ENCODE assay signal across 9 mouse cellular contexts in genomic region chr6:128355201-128355681, GRCm38 (mm10). TPM values are rescaled to one million over a fixed set of nuclear protein-coding genes. Genes with fewer than 3 reads are reported as not detected.
DNase-seq lines count a peak whose midpoint lies in the region; ATAC-seq and TF ChIP-seq lines count a peak whose summit lies in the region.
"Had no signal": no experiment of that assay in that cellular context is flagged by ENCODE, and none has a peak within 500 bp of the region (broad histone marks: within the 10 kb centered on the region; RNA-seq: fewer than 3 reads in every experiment).

No protein-coding gene starts in this region.

- peak overlapping the region; percentile 91 for H3K27ac ChIP-seq in embryonic facial prominence, embryonic 12.5 days
- peak overlapping the region; percentile 73 for H3K27ac ChIP-seq in heart, embryonic 11.5 days (ENCODE audit: low read depth, low read length)
- H3K27ac ChIP-seq in kidney, postnatal 0 days, result peak overlapping the region; percentile 81
- 0 out of 2 replicates have a peak overlapping the region, but pooled peaks have one; percentile 24 for H3K27ac ChIP-seq in liver, embryonic 15.5 days (replicated peaks)
- peak overlapping the region; percentile 94 for H3K27ac ChIP-seq in neural tube, embryonic 15.5 days (replicated peaks)

- peak overlapping the region; percentile 81 for H3K9ac ChIP-seq in embryonic facial prominence, embryonic 12.5 days
- peak overlapping the region; percentile 73 for H3K9ac ChIP-seq in heart, embryonic 11.5 days (ENCODE audit: low read depth, low read length)
- H3K9ac ChIP-seq in kidney, postnatal 0 days (ENCODE audit: low read depth, low read length), result peak overlapping the region; percentile 72
- H3K9ac ChIP-seq in liver, embryonic 15.5 days, result peak overlapping the region; percentile 58
- H3K9ac ChIP-seq in neural tube, embryonic 15.5 days (replicated peaks), result peak overlapping the region; percentile 81

- no peak for TF ChIP-seq CTCF in E14TG2a.4 (conservative IDR thresholded peaks at IDR 0.05; ENCODE audit: low read length)
- no peak for TF ChIP-seq CTCF in kidney, postnatal 0 days (IDR thresholded peaks at IDR 0.05; ENCODE audit: low read depth)

- ATAC-seq in embryonic facial prominence, embryonic 12.5 days (ENCODE audit: insufficient number of reproducible peaks, insufficient read depth, low FRiP score, low TSS enrichment), result peak; percentile 64
- ATAC-seq in heart, embryonic 11.5 days (replicated peaks; ENCODE audit: insufficient number of reproducible peaks, low FRiP score, low TSS enrichment), result peak; percentile 46
- ATAC-seq in kidney, postnatal 0 days (replicated peaks; ENCODE audit: low FRiP score, low read depth), result peak; percentile 70
- peak; percentile 37 for ATAC-seq in liver, embryonic 15.5 days (ENCODE audit: insufficient read depth)
- peak; percentile 68 for ATAC-seq in neural tube, embryonic 15.5 days (ENCODE audit: low FRiP score)
- no peak for ATAC-seq in monocyte, adult 5-6 weeks (replicated peaks; ENCODE audit: insufficient number of reproducible peaks, low FRiP score, low TSS enrichment, poor library complexity, severe bottlenecking)

- H3K4me3 ChIP-seq in E14TG2a.4 (replicated peaks; ENCODE audit: low read length), result peak overlapping the region; percentile 91
- peak overlapping the region; percentile 82 for H3K4me3 ChIP-seq in embryonic facial prominence, embryonic 12.5 days
- peak overlapping the region; percentile 65 for H3K4me3 ChIP-seq in heart, embryonic 11.5 days (ENCODE audit: low read depth, low read length)
- peak overlapping the region; percentile 73 for H3K4me3 ChIP-seq in kidney, postnatal 0 days (replicated peaks; ENCODE audit: low read depth, low read length)
- H3K4me3 ChIP-seq in liver, embryonic 15.5 days (replicated peaks), result peak overlapping the region; percentile 68
- H3K4me3 ChIP-seq in neural tube, embryonic 15.5 days (replicated peaks), result peak overlapping the region; percentile 87

- under 1% methylated on average over 24 of the region's 28 CpGs for WGBS in embryonic facial prominence, embryonic 12.5 days
- under 1% methylated on average over 26 of the region's 28 CpGs for WGBS in heart, embryonic 11.5 days (ENCODE audit: insufficient replicate concordance)
- WGBS in kidney, postnatal 0 days, result under 1% methylated on average over 28 of the region's 28 CpGs
- WGBS in liver, embryonic 15.5 days (ENCODE audit: insufficient replicate concordance), result under 1% methylated on average over 28 of the region's 28 CpGs
- WGBS in neural tube, embryonic 15.5 days, result under 1% methylated on average over 28 of the region's 28 CpGs

- DNase-seq in R1 (ENCODE audit: low read depth, low spot score), result peak; percentile 85
- peak; percentile 66 for DNase-seq in kidney, postnatal 0 days (ENCODE audit: low spot score)

- H3K4me1 ChIP-seq in E14TG2a.4 (replicated peaks; ENCODE audit: low read depth, low read length), result peaks cover 59% of the 10 kb centered on the region
- H3K4me1 ChIP-seq in embryonic facial prominence, embryonic 12.5 days, result peaks cover 24% of the 10 kb centered on the region
- H3K4me1 ChIP-seq in heart, embryonic 11.5 days (ENCODE audit: control insufficient read depth, insufficient read depth, low read length), result peaks cover 4% of the 10 kb centered on the region; the same call in 1 of the 2 replicates
- H3K4me1 ChIP-seq in kidney, postnatal 0 days (replicated peaks; ENCODE audit: insufficient read depth, low read length), result peaks cover 9% of the 10 kb centered on the region; the same call in 1 of the 2 replicates
- peaks cover 34% of the 10 kb centered on the region for H3K4me1 ChIP-seq in liver, embryonic 15.5 days (replicated peaks)
- H3K4me1 ChIP-seq in neural tube, embryonic 15.5 days, result peaks cover 36% of the 10 kb centered on the region

- H3K27me3 ChIP-seq in E14TG2a.4 (ENCODE audit: insufficient read depth, low read length), result no peaks in the 10 kb centered on the region
- H3K27me3 ChIP-seq in embryonic facial prominence, embryonic 12.5 days, result no peaks in the 10 kb centered on the region
- no peaks in the 10 kb centered on the region for H3K27me3 ChIP-seq in heart, embryonic 11.5 days (ENCODE audit: control insufficient read depth, insufficient read depth, low read length)
- no peaks in the 10 kb centered on the region for H3K27me3 ChIP-seq in kidney, postnatal 0 days (ENCODE audit: insufficient read depth, low read length)
- H3K27me3 ChIP-seq in liver, embryonic 15.5 days, result peaks cover 21% of the 10 kb centered on the region
- H3K27me3 ChIP-seq in neural tube, embryonic 15.5 days (replicated peaks), result no peaks in the 10 kb centered on the region

- peaks cover 55% of the 10 kb centered on the region for H3K36me3 ChIP-seq in E14TG2a.4 (ENCODE audit: insufficient read depth, low read length)
- H3K36me3 ChIP-seq in embryonic facial prominence, embryonic 12.5 days, result peaks cover 25% of the 10 kb centered on the region
- peaks cover 13% of the 10 kb centered on the region; the same call in 1 of the 2 replicates for H3K36me3 ChIP-seq in heart, embryonic 11.5 days (ENCODE audit: control insufficient read depth, insufficient read depth, low read length)
- H3K36me3 ChIP-seq in kidney, postnatal 0 days (ENCODE audit: insufficient read depth, low read length), result peaks cover 10% of the 10 kb centered on the region; the same call in 1 of the 2 replicates
- peaks cover 36% of the 10 kb centered on the region for H3K36me3 ChIP-seq in liver, embryonic 15.5 days (replicated peaks)
- peaks cover 21% of the 10 kb centered on the region for H3K36me3 ChIP-seq in neural tube, embryonic 15.5 days

- peak overlapping the region; percentile 63 for H3K4me2 ChIP-seq in embryonic facial prominence, embryonic 12.5 days (replicated peaks)
- peak overlapping the region; percentile 84 for H3K4me2 ChIP-seq in heart, embryonic 11.5 days
- peak overlapping the region; percentile 68 for H3K4me2 ChIP-seq in kidney, postnatal 0 days (ENCODE audit: low read length)
- H3K4me2 ChIP-seq in liver, embryonic 15.5 days, result peak overlapping the region; percentile 92
- H3K4me2 ChIP-seq in neural tube, embryonic 15.5 days, result peak overlapping the region; percentile 72

- H3K9me3 ChIP-seq in E14TG2a.4 (ENCODE audit: low read length), result no peaks in the 10 kb centered on the region
- no peaks in the 10 kb centered on the region for H3K9me3 ChIP-seq in embryonic facial prominence, embryonic 12.5 days
- no peaks in the 10 kb centered on the region for H3K9me3 ChIP-seq in heart, embryonic 11.5 days (replicated peaks; ENCODE audit: control insufficient read depth, low read length)
- H3K9me3 ChIP-seq in kidney, postnatal 0 days (replicated peaks; ENCODE audit: low read length), result no peaks in the 10 kb centered on the region
- H3K9me3 ChIP-seq in liver, embryonic 15.5 days (replicated peaks), result no peaks in the 10 kb centered on the region
- no peaks in the 10 kb centered on the region for H3K9me3 ChIP-seq in neural tube, embryonic 15.5 days (replicated peaks)

RNA-seq across cellular contexts. Expression of gene Tulp3, which starts 0.4 kb away (rescaled TPM):
- polyA plus RNA-seq in embryonic facial prominence, embryonic 12.5 days (2016; fragmentation: Nextera tagmentation; extraction: Ambion mirVana), result 29.1 and 29.3 TPM in 2 replicates
- polyA plus RNA-seq in heart, embryonic 11.5 days (2014; fragmentation: Nextera tagmentation; extraction: Ambion mirVana), result 10.5 and 14.9 TPM in 2 replicates
- 15.0 and 17.6 TPM in 2 replicates for polyA plus RNA-seq in kidney, postnatal 0 days (2015; fragmentation: Nextera tagmentation; extraction: Ambion mirVana)
- polyA plus RNA-seq in liver, embryonic 15.5 days (2015; fragmentation: Nextera tagmentation; extraction: Ambion mirVana), result 1.5 and 1.7 TPM in 2 replicates
- polyA plus RNA-seq in neural tube, embryonic 15.5 days (2015; fragmentation: Nextera tagmentation; extraction: Ambion mirVana), result 19.1 and 21.8 TPM in 2 replicates
- 0.48 to 1.6 TPM (median 1.2 TPM) in 3 replicates for total RNA-seq in monocyte, adult 5-6 weeks (2017)

RNA-seq across cellular contexts. Expression of gene Rhno1, which starts 7.5 kb away (rescaled TPM):
- 160 and 166 TPM in 2 replicates for polyA plus RNA-seq in embryonic facial prominence, embryonic 12.5 days (2016; fragmentation: Nextera tagmentation; extraction: Ambion mirVana)
- polyA plus RNA-seq in heart, embryonic 11.5 days (2014; fragmentation: Nextera tagmentation; extraction: Ambion mirVana), result 101 and 105 TPM in 2 replicates
- 68.3 and 73.9 TPM in 2 replicates for polyA plus RNA-seq in kidney, postnatal 0 days (2015; fragmentation: Nextera tagmentation; extraction: Ambion mirVana)
- polyA plus RNA-seq in liver, embryonic 15.5 days (2015; fragmentation: Nextera tagmentation; extraction: Ambion mirVana), result 53.4 and 54.9 TPM in 2 replicates
- polyA plus RNA-seq in neural tube, embryonic 15.5 days (2015; fragmentation: Nextera tagmentation; extraction: Ambion mirVana), result 72.2 and 85.9 TPM in 2 replicates
- 22.2 to 35.8 TPM (median 32.9 TPM) in 3 replicates for total RNA-seq in monocyte, adult 5-6 weeks (2017)

RNA-seq across cellular contexts. Expression of gene Foxm1, which starts 7.5 kb away (rescaled TPM):
- 43.8 and 45.1 TPM in 2 replicates for polyA plus RNA-seq in embryonic facial prominence, embryonic 12.5 days (2016; fragmentation: Nextera tagmentation; extraction: Ambion mirVana)
- polyA plus RNA-seq in heart, embryonic 11.5 days (2014; fragmentation: Nextera tagmentation; extraction: Ambion mirVana), result 23.1 and 26.1 TPM in 2 replicates
- polyA plus RNA-seq in kidney, postnatal 0 days (2015; fragmentation: Nextera tagmentation; extraction: Ambion mirVana), result 11.8 TPM in 2 replicates
- 15.8 and 16.5 TPM in 2 replicates for polyA plus RNA-seq in liver, embryonic 15.5 days (2015; fragmentation: Nextera tagmentation; extraction: Ambion mirVana)
- polyA plus RNA-seq in neural tube, embryonic 15.5 days (2015; fragmentation: Nextera tagmentation; extraction: Ambion mirVana), result 5.3 and 11.7 TPM in 2 replicates
- total RNA-seq in monocyte, adult 5-6 weeks (2017), result 0.64 to 2.4 TPM (median 1.4 TPM) in 3 replicates

RNA-seq across cellular contexts. Expression of gene Tex52, which starts 20.0 kb away (rescaled TPM):
- polyA plus RNA-seq in embryonic facial prominence, embryonic 12.5 days (2016; fragmentation: Nextera tagmentation; extraction: Ambion mirVana), result 0.42 and 0.85 TPM in 2 replicates
- polyA plus RNA-seq in heart, embryonic 11.5 days (2014; fragmentation: Nextera tagmentation; extraction: Ambion mirVana), result 0.21 and 0.42 TPM in 2 replicates
- polyA plus RNA-seq in kidney, postnatal 0 days (2015; fragmentation: Nextera tagmentation; extraction: Ambion mirVana), result not detected in 2 replicates
- polyA plus RNA-seq in liver, embryonic 15.5 days (2015; fragmentation: Nextera tagmentation; extraction: Ambion mirVana), result 0.06 TPM in 1 of 2 replicates, not detected in the other
- polyA plus RNA-seq in neural tube, embryonic 15.5 days (2015; fragmentation: Nextera tagmentation; extraction: Ambion mirVana), result 0.33 and 0.54 TPM in 2 replicates
- total RNA-seq in monocyte, adult 5-6 weeks (2017), result not detected in 3 replicates

RNA-seq across cellular contexts. Expression of gene Gm44596, which starts 20.1 kb away (rescaled TPM):
- polyA plus RNA-seq in embryonic facial prominence, embryonic 12.5 days (2016; fragmentation: Nextera tagmentation; extraction: Ambion mirVana), result not detected in 2 replicates
- polyA plus RNA-seq in heart, embryonic 11.5 days (2014; fragmentation: Nextera tagmentation; extraction: Ambion mirVana), result not detected in 2 replicates
- polyA plus RNA-seq in kidney, postnatal 0 days (2015; fragmentation: Nextera tagmentation; extraction: Ambion mirVana), result not detected in 2 replicates
- polyA plus RNA-seq in liver, embryonic 15.5 days (2015; fragmentation: Nextera tagmentation; extraction: Ambion mirVana), result not detected in 2 replicates
- polyA plus RNA-seq in neural tube, embryonic 15.5 days (2015; fragmentation: Nextera tagmentation; extraction: Ambion mirVana), result not detected in 2 replicates
- not detected in 3 replicates for total RNA-seq in monocyte, adult 5-6 weeks (2017)
- total RNA-seq: gastrocnemius, postnatal 4 days had no signal

Comparison
In these comparisons a context has a peak if more than half of its experiments do, and no peak if none do; other contexts are left out.
1. H3K27ac ChIP-seq: peak in every context shown above with its lines; median percentile 94 in neural tube, embryonic 15.5 days; 91 in embryonic facial prominence, embryonic 12.5 days; 81 in kidney, postnatal 0 days; 73 in heart, embryonic 11.5 days; 24 in liver, embryonic 15.5 days.